Mouse (Mus musculus) ovary, postnatal 14 days (tissue): ENCODE results near the gene Gimap3.

ENCODE experiments used
- DNase-seq: peaks from one replicate; pipeline ENCODE4 v3.0.0; 2022; ENCODE audit warnings: low spot score

The Gimap3 gene

DNA sequence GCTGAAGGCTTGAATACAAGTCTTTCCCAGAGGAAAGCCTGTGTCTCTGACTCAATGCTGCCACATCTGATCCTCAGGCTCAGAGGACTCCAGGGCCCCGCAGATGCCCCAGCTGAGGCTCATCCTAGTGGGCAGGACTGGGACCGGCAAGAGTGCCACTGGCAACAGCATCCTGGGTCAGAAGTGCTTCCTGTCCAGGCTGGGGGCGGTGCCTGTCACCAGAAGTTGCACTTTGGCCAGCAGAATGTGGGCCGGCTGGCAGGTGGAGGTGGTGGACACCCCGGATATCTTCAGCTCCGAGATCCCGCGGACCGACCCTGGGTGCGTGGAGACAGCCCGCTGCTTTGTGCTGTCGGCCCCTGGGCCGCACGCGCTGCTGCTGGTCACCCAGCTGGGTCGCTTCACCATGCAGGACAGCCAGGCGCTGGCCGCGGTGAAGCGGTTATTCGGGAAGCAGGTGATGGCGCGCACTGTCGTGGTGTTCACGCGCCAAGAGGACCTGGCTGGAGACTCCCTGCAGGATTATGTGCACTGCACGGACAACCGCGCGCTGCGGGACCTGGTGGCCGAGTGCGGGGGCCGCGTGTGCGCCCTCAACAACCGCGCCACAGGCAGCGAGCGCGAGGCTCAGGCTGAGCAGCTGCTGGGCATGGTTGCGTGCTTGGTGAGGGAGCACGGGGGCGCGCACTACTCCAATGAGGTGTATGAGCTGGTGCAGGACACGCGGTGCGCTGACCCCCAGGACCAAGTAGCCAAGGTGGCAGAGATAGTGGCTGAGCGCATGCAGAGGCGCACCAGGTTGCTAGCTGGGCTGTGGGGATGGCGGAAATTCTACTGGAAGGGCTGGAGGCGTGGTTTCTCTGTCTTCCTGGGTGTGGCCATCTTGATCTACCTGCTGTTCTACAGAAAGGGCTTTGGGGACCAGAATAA, 28.0 kb downstream of the Gimap3 start:
- DNase-seq, result no peak

DNA sequence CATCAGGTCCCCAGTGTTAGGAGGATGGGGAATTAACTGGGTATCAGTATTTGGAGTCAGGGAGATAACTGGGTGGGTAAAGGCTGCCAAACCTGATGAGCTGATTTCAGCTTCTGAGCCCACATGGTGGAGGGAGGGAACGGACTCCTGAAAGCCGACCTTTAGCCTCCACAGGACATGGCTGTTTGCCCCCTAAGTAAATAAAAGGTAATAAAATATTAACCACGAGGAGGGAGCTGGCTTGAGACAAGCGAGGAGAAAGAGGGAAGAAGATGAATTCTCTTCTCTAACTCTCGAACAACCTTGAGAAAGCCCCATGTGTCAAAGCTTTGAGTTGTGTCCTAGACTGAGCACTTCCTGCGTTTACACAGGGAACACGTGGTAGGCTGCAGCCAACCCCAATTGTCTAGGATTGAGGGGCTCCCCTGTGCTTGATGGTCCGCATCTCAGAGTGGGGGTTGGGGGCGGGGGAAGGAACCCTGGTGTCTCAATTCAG, 28.9 kb downstream of the Gimap3 start:
- no peak for DNase-seq

- no peak for DNase-seq
Measured at GRCm38 (mm10) chr6:48741273-48741672, 29.4 kb downstream of the Gimap3 start.

DNA sequence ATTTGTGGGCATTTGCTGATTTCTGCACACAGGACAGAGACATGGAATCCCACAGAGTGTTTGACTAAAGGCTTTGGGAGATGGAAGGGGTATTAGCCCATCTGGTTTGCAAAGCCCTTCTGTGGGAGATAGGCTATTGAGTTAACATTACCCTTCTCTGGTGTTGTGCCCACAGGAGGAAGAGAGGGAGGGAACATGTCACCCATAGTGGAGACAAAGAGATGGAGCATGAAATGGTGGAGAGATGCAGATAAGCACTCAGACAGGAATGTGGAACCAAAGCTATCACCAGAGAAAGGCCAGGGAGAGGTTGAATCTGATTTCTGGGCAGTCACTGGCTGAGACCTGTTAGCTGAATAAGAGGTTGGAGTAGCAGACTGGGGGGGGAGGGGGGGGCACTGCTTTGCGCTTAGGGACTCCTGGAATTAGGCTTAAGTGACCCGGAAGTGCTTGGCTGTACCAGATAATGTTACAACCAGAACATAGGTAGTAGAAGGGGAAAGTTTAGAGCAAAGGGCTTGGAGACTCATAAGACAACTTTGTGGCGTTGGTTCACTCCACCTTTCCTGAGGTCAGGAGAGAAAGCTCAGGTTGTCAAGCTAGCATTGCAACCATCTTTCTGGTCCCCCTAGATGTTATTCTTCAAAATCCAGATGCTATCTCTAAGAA, 30.0 kb downstream of the Gimap3 start:
- no peak for DNase-seq

GRCm38 (mm10) chr6:48739780-48740055, 30.9 kb downstream of the Gimap3 start:
- DNase-seq, result no peak

DNA sequence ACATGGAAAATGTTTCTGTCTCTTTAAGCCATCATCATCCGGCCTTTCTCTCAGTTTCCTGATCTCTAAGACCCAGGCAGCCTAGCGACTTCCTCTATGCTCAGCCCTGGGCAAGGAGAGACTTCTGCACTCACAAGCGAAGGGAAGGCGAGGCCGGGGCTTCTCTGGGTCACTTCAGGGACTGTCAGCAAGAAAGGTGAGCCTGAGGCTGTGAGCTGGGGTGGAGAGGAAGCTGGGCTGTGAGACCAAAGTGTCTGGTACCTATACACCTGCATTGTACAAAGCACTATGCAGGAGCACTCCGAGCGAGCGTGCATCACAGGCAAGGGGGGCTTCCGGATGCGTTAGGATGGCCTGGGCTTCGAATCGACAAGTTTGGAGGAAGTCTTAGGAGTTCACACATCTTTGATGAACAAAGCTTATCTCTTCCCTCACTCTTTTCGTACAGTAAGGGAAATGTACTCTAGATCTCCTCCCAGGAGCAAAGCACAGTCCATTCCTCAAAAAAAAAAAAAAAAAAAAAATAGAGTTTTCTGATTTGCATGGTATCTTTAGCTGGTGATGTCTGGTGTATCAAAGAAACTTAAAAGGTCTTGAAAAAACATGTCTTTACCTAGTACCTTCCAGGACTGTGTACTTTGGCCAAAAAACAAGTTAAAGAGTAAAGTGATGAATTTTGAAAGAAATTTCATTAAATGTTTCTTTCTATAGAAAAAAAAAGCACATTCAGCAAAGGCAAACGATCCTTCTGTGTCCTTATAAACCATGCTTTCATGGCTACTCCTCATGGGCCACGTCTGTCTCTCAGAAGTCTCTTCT, 31.5 kb downstream of the Gimap3 start, which contains the start of gene Gimap1:
TSS of gene Gimap1 (plus strand) at position 94 of the 819 bp plus-strand sequence.
- DNase-seq, result no peak

DNA sequence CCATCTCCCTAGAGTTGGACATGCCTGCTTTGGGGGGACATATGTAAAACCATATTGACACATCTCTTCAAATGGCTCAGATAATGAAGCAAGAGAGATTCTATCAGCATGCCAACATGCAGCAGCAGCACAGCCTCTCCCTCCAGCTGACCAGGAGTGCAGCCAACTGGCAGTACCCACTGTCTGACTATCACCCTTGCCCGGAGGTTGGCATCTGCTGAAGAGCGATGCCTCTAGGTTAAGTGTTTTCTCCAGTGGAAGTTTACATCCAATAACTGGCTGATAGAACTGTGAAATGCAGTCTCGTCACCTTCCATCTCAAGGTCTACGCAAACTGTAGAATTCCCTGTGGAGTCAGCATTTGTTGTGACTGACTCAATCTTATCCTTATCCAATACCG, 33.0 kb downstream of the Gimap3 start:
- DNase-seq, result no peak

DNA sequence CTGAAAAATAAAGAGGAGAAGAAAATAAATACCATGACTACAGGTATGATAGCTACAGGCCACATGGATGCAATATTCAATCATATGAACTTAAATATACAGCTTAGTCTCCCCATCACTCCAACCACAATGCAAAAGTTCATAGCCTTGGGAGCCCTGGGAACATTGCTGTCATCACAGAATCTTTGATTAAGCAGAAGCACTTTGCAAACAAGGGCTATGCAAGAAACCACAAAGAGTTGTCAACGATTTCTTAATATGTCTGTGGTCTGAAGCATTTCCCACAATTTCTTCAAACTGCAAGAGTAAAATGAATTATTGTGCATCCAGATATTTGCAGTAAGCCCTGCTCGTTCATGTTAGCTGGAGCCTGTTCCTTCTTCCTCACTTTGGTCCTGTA, 33.6 kb downstream of the Gimap3 start:
- DNase-seq, result no peak

DNA sequence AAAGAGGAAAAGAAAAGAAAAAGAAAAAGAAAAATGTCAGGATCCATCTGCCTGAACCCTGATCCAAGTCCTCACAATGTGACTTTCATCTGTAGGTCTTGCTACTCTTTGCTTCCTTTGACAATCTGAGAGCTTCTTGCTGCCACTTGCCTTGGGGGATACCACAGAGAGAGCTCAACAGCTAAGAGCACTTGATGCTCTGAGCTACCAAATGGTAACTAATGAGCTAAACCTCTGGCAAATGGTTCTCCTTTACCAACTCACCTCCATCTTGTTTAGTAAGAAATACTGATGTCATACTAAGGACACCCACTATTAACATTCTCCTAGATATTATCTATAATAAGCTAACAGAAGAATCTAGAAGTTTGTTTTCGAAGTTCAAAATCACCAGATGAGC, 37.0 kb downstream of the Gimap3 start:
- no peak for DNase-seq

DNA sequence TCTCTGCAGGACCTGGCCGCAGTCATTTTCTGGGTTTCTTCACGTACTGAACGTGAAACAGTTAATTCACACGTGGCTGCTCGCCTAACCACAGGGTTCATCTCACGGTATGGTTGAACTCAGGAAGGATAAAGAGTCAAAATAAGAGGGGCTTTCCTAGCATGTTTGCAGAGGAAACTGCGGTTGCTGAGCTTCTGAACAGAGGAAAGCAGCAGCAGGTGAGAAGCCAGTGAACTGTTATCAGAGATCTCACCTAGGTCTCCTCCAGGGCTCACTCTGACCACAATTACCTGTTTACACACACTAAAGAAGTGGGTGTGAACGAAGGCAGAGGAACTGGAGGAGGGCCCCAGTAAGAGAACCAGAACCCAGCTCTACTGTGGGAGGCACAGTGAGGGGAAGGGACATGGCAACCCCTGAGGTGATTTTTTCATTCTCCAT, 37.8 kb downstream of the Gimap3 start:
- no peak for DNase-seq

- no peak for DNase-seq
Measured at GRCm38 (mm10) chr6:48727761-48728160, 42.9 kb downstream of the Gimap3 start.

GRCm38 (mm10) chr6:48725476-48725875, 45.2 kb downstream of the Gimap3 start:
- DNase-seq, result peak; percentile 27

- no peak for DNase-seq
Measured at GRCm38 (mm10) chr6:48723468-48723867, 47.2 kb downstream of the Gimap3 start.

- DNase-seq, result no peak
Measured at GRCm38 (mm10) chr6:48720326-48720725, 50.3 kb downstream of the Gimap3 start.

DNA sequence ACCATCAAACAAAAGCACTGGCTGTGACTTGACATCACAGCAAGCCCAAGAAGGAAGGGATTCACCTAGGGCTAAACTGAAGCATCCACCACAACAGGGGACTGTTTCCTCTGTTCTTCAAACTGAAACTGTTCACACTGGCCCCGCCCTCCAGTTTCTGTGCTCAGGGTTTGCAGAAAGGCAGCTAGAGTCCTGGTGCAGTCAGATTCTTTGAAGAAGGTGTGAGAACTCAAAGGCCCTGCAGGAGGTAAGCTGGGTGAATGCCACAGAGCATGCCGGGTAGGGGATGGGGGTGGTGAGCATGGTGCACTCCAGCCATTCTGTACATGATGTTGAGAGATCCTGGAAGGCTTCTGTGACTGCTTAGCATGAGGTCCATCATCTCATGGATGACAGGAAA, 52.2 kb downstream of the Gimap3 start, which contains the start of the genes Gm28053 and Gimap7:
TSS of gene Gm28053 (plus strand) at position 153 of the 400 bp plus-strand sequence.
TSS of gene Gimap7 (plus strand) at position 167 of the 400 bp plus-strand sequence.
- DNase-seq, result no peak
